In the genomic region with DNA sequence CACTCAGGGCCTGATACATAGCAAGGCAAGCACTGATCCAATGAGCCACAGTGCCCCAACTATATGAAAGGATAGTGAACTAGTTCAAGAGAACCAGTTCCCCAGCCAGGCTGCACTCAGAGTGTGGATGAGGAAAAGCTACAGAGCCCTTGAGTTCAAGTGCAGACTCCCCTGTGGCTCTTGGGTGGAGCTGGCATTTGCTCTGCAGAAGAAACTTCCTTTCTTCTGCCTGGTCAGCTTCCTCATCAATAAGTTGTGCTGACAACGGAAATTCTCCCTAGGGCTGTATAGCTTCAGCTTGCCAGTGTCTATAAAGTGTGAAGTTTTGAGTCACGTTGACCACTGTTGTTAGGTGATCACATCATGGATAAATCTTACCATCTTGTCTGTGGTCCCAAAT, we compare ENCODE assay signal across 25 mouse cellular contexts.
"Had no signal": no experiment of that assay in that cellular context is flagged by ENCODE, and none has a peak within 500 bp of the region (broad histone marks: within the 10 kb centered on the region; RNA-seq: fewer than 3 reads in every experiment).

No protein-coding gene starts in this region.

- H3K27me3 ChIP-seq: heart, embryonic 12.5 days; hindbrain, embryonic 12.5 days; intestine, embryonic 15.5 days; limb, embryonic 12.5 days; liver, embryonic 13.5 days had no signal

- H3K36me3 ChIP-seq: heart, embryonic 12.5 days; hindbrain, embryonic 10.5 days; hindbrain, embryonic 12.5 days; intestine, embryonic 15.5 days; limb, embryonic 10.5 days; limb, embryonic 12.5 days; liver, embryonic 13.5 days had no signal

- H3K9me3 ChIP-seq: heart, embryonic 12.5 days; hindbrain, embryonic 10.5 days; hindbrain, embryonic 12.5 days; intestine, embryonic 15.5 days; limb, embryonic 10.5 days; limb, embryonic 12.5 days; liver, embryonic 13.5 days had no signal

- H3K4me2 ChIP-seq: heart, embryonic 12.5 days; hindbrain, embryonic 12.5 days; hindbrain, embryonic 14.5 days; intestine, embryonic 15.5 days; limb, embryonic 12.5 days; liver, embryonic 13.5 days had no signal

- H3K4me3 ChIP-seq: gastrocnemius, adult 2 months; heart, adult 2 months; heart, embryonic 12.5 days; hindbrain, embryonic 10.5 days; hindbrain, embryonic 12.5 days; intestine, embryonic 15.5 days; layer of hippocampus, adult 2 months; left cerebral cortex, adult 2 months; limb, embryonic 10.5 days; limb, embryonic 12.5 days; liver, embryonic 13.5 days had no signal

- H3K27ac ChIP-seq: gastrocnemius, adult 2 months; heart, adult 2 months; hindbrain, embryonic 10.5 days; hindbrain, embryonic 12.5 days; hindbrain, embryonic 14.5 days; intestine, embryonic 15.5 days; layer of hippocampus, adult 2 months; left cerebral cortex, adult 2 months; limb, embryonic 10.5 days; limb, embryonic 12.5 days; liver, embryonic 13.5 days had no signal

- ATAC-seq: hindbrain, embryonic 16.5 days; inflammation-experienced regulatory T-cells, adult 6 months; intestine, embryonic 15.5 days; intestine, postnatal 0 days had no signal

- H3K9ac ChIP-seq: heart, embryonic 12.5 days; hindbrain, embryonic 12.5 days; hindbrain, embryonic 14.5 days; intestine, embryonic 15.5 days; limb, embryonic 12.5 days; liver, embryonic 13.5 days had no signal

- H3K4me1 ChIP-seq: heart, embryonic 12.5 days; hindbrain, embryonic 10.5 days; hindbrain, embryonic 12.5 days; intestine, embryonic 15.5 days; limb, embryonic 10.5 days; liver, embryonic 13.5 days had no signal

- DNase-seq: gastrocnemius, adult 2 months; gastrocnemius, postnatal 10 days; gastrocnemius, postnatal 25 days; heart, adult 2 months; heart, postnatal 10 days; heart, postnatal 4 days; kidney, adult 18-20 months; kidney, adult 8-10 months; kidney, postnatal 10 days; kidney, postnatal 25 days; kidney, postnatal 4 days; liver; liver, embryonic 13.5 days had no signal
